Mouse (Mus musculus) heart, embryonic 12.5 days (tissue): ENCODE measurements at regions not wholly inside any gene's neighbourhood (a gene's known extent, or its start where the extent isn't known, plus 50 kb on each side); places are given as distances from the start of the nearest gene placed in this dataset.
A peak's percentile ranks its signal among the peaks of the same experiment; 100 is the strongest.
"Not testable (repeated sequence)": the region's sequence is repeated elsewhere in the genome, so short reads cannot be mapped to it uniquely, and the experiment has no call there.

Source experiments
- ATAC-seq: fragments of 200-750 bp; cut with Nextera tagmentation; 2 replicates; pipeline ENCODE4 v1.8.0; 2017; ENCODE audit warnings: moderate TSS enrichment, moderate library complexity; ENCODE audit not compliant: insufficient number of reproducible peaks, low FRiP score
- H3K27ac ChIP-seq: fragments of 300-500 bp; sonication (generic); 2 replicates; pipeline ENCODE4 v1.5.1; 2016; ENCODE audit warnings: mild to moderate bottlenecking, moderate library complexity; ENCODE audit not compliant: poor library complexity, severe bottlenecking
- H3K27me3 ChIP-seq: fragments of 300-500 bp; sonication (generic); replicated peaks from 2 replicates; pipeline ENCODE4 v1.6.1; 2016; ENCODE audit warnings: mild to moderate bottlenecking, moderate library complexity
- H3K36me3 ChIP-seq: fragments of 300-500 bp; sonication (generic); 2 replicates; pipeline ENCODE4 v1.6.1; 2016; ENCODE audit warnings: mild to moderate bottlenecking, moderate library complexity
- H3K4me1 ChIP-seq: fragments of 300-500 bp; sonication (generic); replicated peaks from 2 replicates; pipeline ENCODE4 v1.6.1; 2016; ENCODE audit warnings: mild to moderate bottlenecking
- H3K4me2 ChIP-seq: fragments of 300-500 bp; sonication (generic); 2 replicates; pipeline ENCODE4 v1.6.1; 2016; ENCODE audit warnings: mild to moderate bottlenecking, moderate library complexity
- H3K4me3 ChIP-seq: fragments of 300-500 bp; sonication (generic); 2 replicates; pipeline ENCODE4 v1.5.1; 2016; ENCODE audit warnings: mild to moderate bottlenecking
- H3K9ac ChIP-seq: fragments of 300-500 bp; sonication (generic); 2 replicates; pipeline ENCODE4 v1.6.1; 2016; ENCODE audit warnings: mild to moderate bottlenecking, moderate library complexity
- H3K9me3 ChIP-seq: fragments of 300-500 bp; sonication (generic); replicated peaks from 2 replicates; pipeline ENCODE4 v1.6.1; 2016; ENCODE audit warnings: mild to moderate bottlenecking, moderate library complexity
- WGBS: fragments of 180-500 bp; shearing (Covaris S2); methylation state at CpG from one replicate; pipeline ENCODE4 v1.1.7; 2016; 5-methylcytosine and 5-hydroxymethylcytosine counted together

DNA sequence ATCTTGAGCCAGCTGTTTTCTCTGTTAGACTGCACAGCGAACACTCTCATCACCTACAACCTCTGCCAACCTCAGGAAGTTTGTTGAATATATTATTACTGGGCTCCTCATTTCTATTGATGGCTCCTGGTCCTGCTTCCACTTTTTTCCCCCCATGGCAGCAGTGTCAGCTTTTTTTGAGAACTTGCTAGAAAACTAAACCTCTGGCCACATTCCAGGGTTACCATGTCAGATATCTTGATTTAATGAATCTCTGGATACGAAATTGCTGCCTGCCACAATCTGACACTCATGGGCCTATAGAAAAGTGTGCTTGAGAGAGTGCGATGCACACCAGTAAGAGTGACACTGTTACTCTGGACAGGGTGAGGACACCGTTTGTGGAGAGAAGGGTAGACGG, 170.6 kb upstream of the Slc25a13 start:
- WGBS = 69% methylated on average over 5 of the region's 5 CpGs
- Histone ChIP-seq H3K9me3 (no peaks in the 10 kb centered on the region), H3K27ac (no peak overlapping the region), H3K9ac (no peak overlapping the region), H3K36me3 (no peaks in the 10 kb centered on the region), H3K4me3 (no peak overlapping the region), H3K4me1 (no peaks in the 10 kb centered on the region), H3K27me3 (0 out of 2 replicates have a peak, but pooled peaks cover 6% of the 10 kb centered on the region), H3K4me2 (no peak overlapping the region)
- no peak for ATAC-seq

DNA sequence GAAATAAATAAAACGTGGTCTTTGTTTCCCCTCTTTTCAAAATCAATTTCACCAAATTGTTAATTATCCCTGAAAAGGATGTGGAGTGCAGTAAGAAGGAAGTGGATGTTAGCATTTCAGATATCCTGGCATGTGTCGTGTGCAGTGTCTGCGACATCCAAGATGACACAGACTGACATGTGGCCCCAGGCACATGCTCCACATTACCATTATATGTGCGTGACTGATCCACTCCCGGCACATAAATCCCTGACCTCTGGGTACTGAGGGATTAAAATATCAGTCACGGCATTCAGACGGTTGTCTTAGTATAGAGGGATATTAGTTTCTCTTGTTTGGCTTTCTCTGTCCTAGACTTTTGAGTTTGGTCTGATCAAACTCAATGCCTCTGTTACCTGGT, 168.0 kb upstream of the Slc25a13 start:
- Histone ChIP-seq H3K9me3 (no peaks in the 10 kb centered on the region), H3K4me2 (no peak overlapping the region), H3K9ac (no peak overlapping the region), H3K4me1 (no peaks in the 10 kb centered on the region), H3K27me3 (0 out of 2 replicates have a peak, but pooled peaks cover 6% of the 10 kb centered on the region), H3K36me3 (no peaks in the 10 kb centered on the region), H3K27ac (no peak overlapping the region), H3K4me3 (no peak overlapping the region)
- 82% methylated on average over 7 of the region's 7 CpGs for WGBS
- no peak for ATAC-seq

DNA sequence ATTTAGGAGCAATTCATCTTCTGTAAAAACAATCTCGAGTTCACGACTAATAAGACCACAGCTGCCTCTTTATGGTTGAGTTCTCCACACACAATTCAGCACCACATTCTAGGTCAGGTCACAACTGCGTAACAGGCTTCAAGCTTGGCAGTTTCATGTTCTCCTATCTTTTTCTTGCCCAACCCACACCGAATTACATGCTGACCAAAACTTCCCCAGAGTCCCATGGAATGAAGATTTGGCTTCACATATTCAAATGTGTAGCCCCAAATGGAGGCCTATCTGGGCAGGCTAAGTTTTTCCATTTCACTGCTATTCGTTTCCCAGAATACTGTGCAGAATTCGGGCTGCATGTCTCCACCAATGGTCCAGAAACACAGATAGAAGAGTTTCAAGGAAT, 167.5 kb upstream of the Slc25a13 start:
- ATAC-seq = no peak
- H3K4me3 ChIP-seq = no peak overlapping the region
- H3K9ac ChIP-seq = no peak overlapping the region
- no peaks in the 10 kb centered on the region for H3K9me3 ChIP-seq
- no peaks in the 10 kb centered on the region for H3K4me1 ChIP-seq
- WGBS = 77% methylated on average over 6 of the region's 6 CpGs
- H3K4me2 ChIP-seq = no peak overlapping the region
- H3K27ac ChIP-seq = no peak overlapping the region
- no peaks in the 10 kb centered on the region for H3K36me3 ChIP-seq
- 0 out of 2 replicates have a peak, but pooled peaks cover 6% of the 10 kb centered on the region for H3K27me3 ChIP-seq

DNA sequence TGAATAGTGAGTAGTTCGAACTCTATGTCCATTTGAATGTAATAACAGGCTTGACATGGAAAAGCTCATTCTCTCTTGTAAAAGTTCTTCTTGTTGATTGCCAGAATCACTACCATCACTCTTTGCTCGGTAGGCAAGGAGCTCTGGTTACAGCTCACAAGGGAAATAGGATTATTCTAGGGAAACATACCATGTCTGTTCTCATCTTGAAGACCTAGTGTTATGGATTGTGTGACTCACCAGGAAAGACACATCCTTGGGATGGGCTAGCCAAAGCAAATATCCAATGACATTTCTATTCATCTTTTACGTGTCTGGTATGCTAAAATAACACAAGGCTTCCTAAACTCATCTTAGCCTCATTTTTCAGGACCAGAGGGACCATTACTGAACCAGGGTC, 155.4 kb upstream of the Slc25a13 start:
- H3K9me3 ChIP-seq = no peaks in the 10 kb centered on the region
- no peak for ATAC-seq
- H3K27me3 ChIP-seq = no peaks in the 10 kb centered on the region
- peaks cover 4% of the 10 kb centered on the region; the same call in 1 of the 2 replicates for H3K4me1 ChIP-seq
- no peak overlapping the region for H3K4me2 ChIP-seq
- 70% methylated on average over 3 of the region's 3 CpGs for WGBS
- H3K27ac ChIP-seq = no peak overlapping the region
- no peaks in the 10 kb centered on the region for H3K36me3 ChIP-seq
- H3K9ac ChIP-seq = no peak overlapping the region
- no peak overlapping the region for H3K4me3 ChIP-seq

DNA sequence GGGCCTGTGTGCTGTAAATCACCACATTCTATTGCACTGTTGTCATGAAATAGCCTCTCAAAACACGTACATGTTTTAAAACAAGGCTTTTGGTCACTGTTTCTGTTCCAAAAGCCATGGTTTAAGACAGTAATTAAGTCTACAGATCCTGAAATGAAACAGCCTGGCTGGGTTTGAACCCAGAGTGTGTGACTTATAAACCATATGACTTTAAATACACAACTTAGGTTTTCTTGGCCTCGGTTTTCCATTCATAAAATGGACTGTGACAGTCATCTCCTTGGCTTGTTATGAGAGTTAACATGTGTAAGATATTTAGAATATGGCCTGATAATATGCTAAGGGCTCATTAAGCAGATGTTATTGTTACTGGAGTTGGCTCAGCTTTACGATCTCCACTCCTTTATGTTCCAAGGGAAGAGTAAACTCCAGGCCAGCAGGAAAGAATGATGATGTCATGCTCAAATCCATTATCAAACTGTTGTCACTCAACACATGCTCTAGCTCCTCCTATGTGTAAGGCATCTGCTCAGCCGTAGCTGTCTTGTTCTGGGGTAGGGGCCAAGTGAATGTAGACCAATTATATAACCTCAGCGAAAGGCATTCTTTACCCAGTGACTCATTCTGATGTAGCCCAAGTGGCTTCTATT, 154.6 kb upstream of the Slc25a13 start:
- peaks cover 4% of the 10 kb centered on the region; the same call in 1 of the 2 replicates for H3K4me1 ChIP-seq
- no peak overlapping the region for H3K9ac ChIP-seq
- peak overlapping the region; percentile 34; the same call in 1 of the 2 replicates for H3K27ac ChIP-seq
- no peaks in the 10 kb centered on the region for H3K9me3 ChIP-seq
- H3K4me2 ChIP-seq = no peak overlapping the region
- H3K27me3 ChIP-seq = no peaks in the 10 kb centered on the region
- no peak overlapping the region for H3K4me3 ChIP-seq
- ATAC-seq = peak; percentile 85
- WGBS = 29% methylated on average over 5 of the region's 5 CpGs
- H3K36me3 ChIP-seq = no peaks in the 10 kb centered on the region

DNA sequence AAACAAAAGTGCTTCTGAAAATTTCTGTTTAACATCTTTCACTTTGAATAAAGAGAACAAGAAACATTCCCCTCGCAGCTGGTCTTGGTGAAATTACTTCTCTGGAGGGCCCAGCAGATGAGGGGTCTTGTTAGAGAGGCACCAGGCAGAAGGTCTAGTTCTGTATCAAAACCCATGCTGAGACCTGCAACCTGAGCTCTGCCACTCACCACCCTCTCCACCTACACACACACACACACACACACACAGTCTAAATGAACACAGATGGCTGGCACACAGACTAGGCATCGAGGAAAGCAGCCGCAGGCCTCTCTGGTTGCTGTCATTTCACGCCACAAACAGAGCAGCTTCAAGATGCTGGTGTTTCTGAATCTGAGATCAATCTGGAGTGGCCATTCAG, 147.1 kb upstream of the Slc25a13 start:
- Histone ChIP-seq H3K27ac (no peak overlapping the region), H3K36me3 (no peaks in the 10 kb centered on the region), H3K4me1 (peaks cover 25% of the 10 kb centered on the region), H3K9me3 (no peaks in the 10 kb centered on the region), H3K27me3 (no peaks in the 10 kb centered on the region), H3K4me2 (no peak overlapping the region), H3K9ac (no peak overlapping the region), H3K4me3 (no peak overlapping the region)
- 37% methylated on average over 4 of the region's 4 CpGs for WGBS
- ATAC-seq = no peak

DNA sequence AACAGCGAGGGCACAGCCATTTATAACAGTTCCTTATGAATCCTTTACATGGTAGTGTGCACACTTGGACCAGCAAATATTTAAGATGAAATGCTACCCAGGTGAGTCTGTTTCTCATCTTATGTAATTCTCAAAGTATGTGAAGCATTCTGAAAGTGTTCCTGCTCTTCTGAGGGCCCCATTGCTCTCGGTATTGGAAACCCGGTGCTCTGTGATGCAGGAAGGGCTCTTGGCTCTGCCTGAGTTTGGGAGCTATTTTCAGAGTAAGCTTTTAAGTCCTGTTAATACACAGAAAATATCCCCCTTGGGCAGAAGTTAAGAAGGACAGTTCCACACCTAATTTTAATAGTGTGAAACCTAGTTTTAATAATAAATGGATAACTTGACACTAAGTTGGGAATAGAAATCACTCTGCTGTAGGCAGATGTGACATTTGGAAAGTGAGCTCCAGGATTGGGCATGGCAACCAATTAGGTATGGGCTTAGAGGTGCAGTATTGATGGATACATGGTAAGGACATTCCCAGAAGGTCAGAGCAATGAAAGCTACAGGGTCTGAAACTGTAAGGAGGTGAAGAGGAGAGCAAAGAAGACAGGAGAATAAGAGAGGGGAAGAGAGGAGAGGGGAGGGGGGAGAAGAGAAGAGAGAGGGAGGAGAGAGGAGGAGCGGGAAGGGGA, 145.8 kb upstream of the Slc25a13 start:
- Histone ChIP-seq H3K9ac (no peak overlapping the region), H3K36me3 (no peaks in the 10 kb centered on the region), H3K9me3 (no peaks in the 10 kb centered on the region), H3K4me2 (no peak overlapping the region), H3K27ac (no peak overlapping the region), H3K4me3 (no peak overlapping the region), H3K4me1 (peaks cover 25% of the 10 kb centered on the region), H3K27me3 (no peaks in the 10 kb centered on the region)
- ATAC-seq = no peak
- 51% methylated on average over 4 of the region's 4 CpGs for WGBS

DNA sequence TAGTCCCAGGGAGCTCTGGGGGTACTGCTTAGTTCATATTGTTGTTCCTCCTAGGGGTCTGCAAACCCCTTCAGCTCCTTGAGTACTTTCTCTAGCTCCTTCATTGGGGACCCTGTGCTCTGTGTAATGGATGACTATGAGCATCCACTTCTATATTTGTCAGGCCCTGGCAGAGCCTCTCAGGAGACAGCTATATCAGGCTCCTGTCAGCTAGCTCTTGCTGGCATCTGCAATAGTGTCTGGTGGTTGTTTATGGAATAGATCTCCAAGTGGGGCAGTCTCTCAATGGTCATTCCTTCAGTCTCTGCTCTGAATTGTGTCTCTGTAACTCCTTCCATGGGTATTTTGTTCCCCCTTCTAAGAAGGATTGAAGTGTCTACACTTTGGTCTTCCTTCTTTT, 144.2 kb upstream of the Slc25a13 start:
- peaks cover 29% of the 10 kb centered on the region for H3K4me1 ChIP-seq
- not testable (repeated sequence) for H3K4me2 ChIP-seq, H3K36me3 ChIP-seq, H3K27ac ChIP-seq, H3K9ac ChIP-seq, H3K4me3 ChIP-seq, ATAC-seq, H3K9me3 ChIP-seq, H3K27me3 ChIP-seq

DNA sequence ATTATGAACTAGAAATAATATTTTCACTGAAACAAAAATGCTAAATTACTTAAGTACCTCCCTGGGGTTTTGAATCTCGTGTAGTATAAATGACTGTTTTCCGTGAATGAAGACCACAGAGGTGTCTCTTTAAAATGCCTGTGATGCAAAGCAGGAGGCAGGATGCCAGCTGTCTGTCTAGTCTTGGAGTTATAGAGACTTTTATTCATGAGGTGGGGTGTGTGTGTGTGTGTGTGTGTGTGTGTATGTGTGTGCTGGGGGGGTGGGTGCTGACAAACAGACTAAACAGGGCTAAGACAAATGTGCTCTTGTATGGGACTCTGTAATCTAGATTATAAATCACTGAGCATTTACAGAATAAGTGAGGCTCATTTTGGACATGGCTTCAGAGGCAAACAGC, 140.5 kb upstream of the Slc25a13 start:
- ATAC-seq = no peak

DNA sequence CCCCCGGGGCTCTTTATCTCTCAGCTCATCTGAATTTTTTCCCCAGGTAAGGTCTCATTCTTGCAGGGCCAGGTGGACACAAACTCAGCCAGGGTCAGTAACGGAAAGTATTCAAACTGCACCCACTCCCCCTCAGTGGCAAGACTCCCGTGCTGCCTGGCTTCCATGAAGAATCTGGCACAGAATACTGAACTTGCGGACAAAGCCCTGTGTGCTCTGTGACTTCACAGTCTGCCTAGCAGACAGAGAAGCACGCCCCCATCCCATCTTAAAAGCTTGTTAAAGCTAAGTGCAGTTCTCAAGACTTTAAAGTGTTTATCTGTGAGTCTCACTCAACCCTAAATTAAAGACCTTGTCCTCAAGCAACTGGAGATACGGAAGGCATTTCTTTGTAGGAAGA, 140.0 kb upstream of the Slc25a13 start:
- Histone ChIP-seq H3K9me3 (0 out of 2 replicates have a peak, but pooled peaks cover 2% of the 10 kb centered on the region), H3K36me3 (no peaks in the 10 kb centered on the region), H3K4me1 (peaks cover 9% of the 10 kb centered on the region; the same call in 1 of the 2 replicates), H3K9ac (no peak overlapping the region), H3K27ac (no peak overlapping the region), H3K4me3 (no peak overlapping the region), H3K27me3 (no peaks in the 10 kb centered on the region), H3K4me2 (no peak overlapping the region)
- no peak for ATAC-seq
- 44% methylated on average over 6 of the region's 6 CpGs for WGBS

More for the DNA sequence above, 140.5 kb upstream of the Slc25a13 start:
- H3K27me3 ChIP-seq = no peaks in the 10 kb centered on the region
- H3K9me3 ChIP-seq = 0 out of 2 replicates have a peak, but pooled peaks cover 2% of the 10 kb centered on the region
- no peak overlapping the region for H3K9ac ChIP-seq
- H3K4me3 ChIP-seq = no peak overlapping the region
- H3K36me3 ChIP-seq = no peaks in the 10 kb centered on the region
- H3K27ac ChIP-seq = no peak overlapping the region
- H3K4me1 ChIP-seq = peaks cover 13% of the 10 kb centered on the region
- no peak overlapping the region for H3K4me2 ChIP-seq
- WGBS = 56% methylated on average over 2 of the region's 2 CpGs

DNA sequence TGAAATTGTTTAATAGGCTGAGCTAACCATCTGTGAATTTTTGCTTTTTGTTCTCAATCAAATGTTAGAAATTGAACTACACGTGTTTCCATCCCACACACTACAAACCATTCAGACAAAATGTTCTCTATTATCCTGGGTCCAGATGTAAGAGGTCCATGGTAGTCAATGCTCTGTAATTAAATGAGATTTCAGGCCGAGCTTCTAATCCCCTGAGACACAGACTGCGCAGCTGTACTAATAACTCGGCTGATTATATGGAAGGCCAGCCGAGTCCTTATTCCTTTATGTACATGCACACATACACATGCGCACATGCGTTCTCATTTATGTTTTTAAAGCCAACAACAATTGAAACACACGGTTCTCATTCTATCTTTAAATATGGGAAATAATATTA, 118.3 kb upstream of the Slc25a13 start:
- H3K27ac ChIP-seq = no peak overlapping the region
- WGBS = 85% methylated on average over 8 of the region's 8 CpGs
- H3K4me3 ChIP-seq = no peak overlapping the region
- no peaks in the 10 kb centered on the region for H3K4me1 ChIP-seq
- H3K9me3 ChIP-seq = no peaks in the 10 kb centered on the region
- H3K9ac ChIP-seq = no peak overlapping the region
- ATAC-seq = no peak
- no peaks in the 10 kb centered on the region for H3K36me3 ChIP-seq
- H3K27me3 ChIP-seq = no peaks in the 10 kb centered on the region
- no peak overlapping the region for H3K4me2 ChIP-seq
